Mouse (Mus musculus) testis, postnatal 10 days (tissue): ENCODE measurements at regions not wholly inside any gene's neighbourhood (a gene's known extent, or its start where the extent isn't known, plus 50 kb on each side); places are given as distances from the start of the nearest gene placed in this dataset.

Experiments used
- DNase-seq: peaks from one replicate; pipeline ENCODE4 v3.0.0; 2021; ENCODE audit warnings: low spot score

- no peak for DNase-seq
Measured at GRCm38 (mm10) chr2:30525295-30525694, 51.3 kb upstream of the Ier5l start.

GRCm38 (mm10) chr2:30525831-30526230, 51.8 kb upstream of the Ier5l start:
- no peak for DNase-seq

- DNase-seq: no peak
Measured at GRCm38 (mm10) chr2:30527495-30527894, 53.5 kb upstream of the Ier5l start.

- no peak for DNase-seq
Measured at GRCm38 (mm10) chr2:30532948-30533347, 58.9 kb upstream of the Ier5l start.

- no peak for DNase-seq
Measured at GRCm38 (mm10) chr2:30533367-30533766, 59.3 kb upstream of the Ier5l start.

- no peak for DNase-seq
Measured at GRCm38 (mm10) chr2:30534485-30534884, 60.4 kb upstream of the Cstad start.

GRCm38 (mm10) chr2:30539305-30539704, 55.5 kb upstream of the Cstad start:
- no peak for DNase-seq

- DNase-seq: no peak
Measured at GRCm38 (mm10) chr2:30541541-30541940, 53.3 kb upstream of the Cstad start.

GRCm38 (mm10) chr2:30544782-30545435, 49.9 kb upstream of the Cstad start:
- DNase-seq: peak; percentile 90
